Mouse (Mus musculus): ENCODE results near the gene Gm21680. TPM values are rescaled to one million over a fixed set of nuclear protein-coding genes. Genes with fewer than 3 reads are reported as not detected.
"Not testable (repeated sequence)": the region's sequence is repeated elsewhere in the genome, so short reads cannot be mapped to it uniquely, and the experiment has no call there.

Gene Gm21680
- total RNA-seq (2021): not detected
- long read RNA-seq: 0 reads

DNA sequence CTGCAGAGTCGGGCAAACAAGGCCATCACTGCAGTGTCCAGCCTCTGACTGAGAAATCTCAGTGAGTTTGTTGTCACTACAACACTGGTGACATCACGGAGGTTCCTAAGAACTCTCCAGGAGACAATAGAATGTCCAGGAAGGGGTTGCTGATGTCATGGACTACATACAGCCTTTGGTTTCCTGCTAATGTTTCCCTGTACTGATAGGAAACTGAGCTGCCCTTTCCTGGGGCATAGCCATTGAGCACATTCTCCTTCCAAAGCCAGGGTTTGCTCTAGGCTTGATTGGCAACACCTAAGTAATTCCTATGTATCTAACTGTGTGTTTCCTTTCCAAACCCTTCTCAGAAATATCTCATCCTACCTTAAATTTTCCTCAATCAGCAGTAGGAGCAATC is at the start of gene Gm21680:
Gm21680 (minus strand) TSS at position 101 of the 400 bp plus-strand sequence.
- not testable (repeated sequence) for DNase-seq (ENCODE audit: low spot score in 2 of 2)

DNA sequence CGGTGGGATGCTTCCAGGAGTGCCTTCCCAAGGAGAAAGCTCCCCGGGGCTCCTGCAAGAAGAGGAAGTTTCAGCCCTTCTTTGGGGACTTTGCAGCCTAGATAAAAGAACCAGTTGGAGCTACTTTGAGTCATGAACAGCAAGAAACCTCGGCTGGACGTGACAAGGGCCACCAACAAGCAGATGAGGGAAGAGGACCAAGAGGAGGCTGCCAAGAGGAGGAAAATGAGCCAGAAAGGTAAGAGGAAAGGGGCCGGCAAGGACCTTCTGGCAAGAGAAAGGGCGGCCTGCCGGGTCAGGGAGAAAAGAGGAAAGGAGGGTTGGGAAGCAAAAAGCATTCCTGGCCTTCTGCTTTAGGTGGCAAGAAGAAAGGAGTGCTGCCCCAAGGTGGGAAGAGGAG is 35.2 kb upstream of the Gm21680 start:
- not testable (repeated sequence) for DNase-seq (ENCODE audit: low spot score in 2 of 2)

DNA sequence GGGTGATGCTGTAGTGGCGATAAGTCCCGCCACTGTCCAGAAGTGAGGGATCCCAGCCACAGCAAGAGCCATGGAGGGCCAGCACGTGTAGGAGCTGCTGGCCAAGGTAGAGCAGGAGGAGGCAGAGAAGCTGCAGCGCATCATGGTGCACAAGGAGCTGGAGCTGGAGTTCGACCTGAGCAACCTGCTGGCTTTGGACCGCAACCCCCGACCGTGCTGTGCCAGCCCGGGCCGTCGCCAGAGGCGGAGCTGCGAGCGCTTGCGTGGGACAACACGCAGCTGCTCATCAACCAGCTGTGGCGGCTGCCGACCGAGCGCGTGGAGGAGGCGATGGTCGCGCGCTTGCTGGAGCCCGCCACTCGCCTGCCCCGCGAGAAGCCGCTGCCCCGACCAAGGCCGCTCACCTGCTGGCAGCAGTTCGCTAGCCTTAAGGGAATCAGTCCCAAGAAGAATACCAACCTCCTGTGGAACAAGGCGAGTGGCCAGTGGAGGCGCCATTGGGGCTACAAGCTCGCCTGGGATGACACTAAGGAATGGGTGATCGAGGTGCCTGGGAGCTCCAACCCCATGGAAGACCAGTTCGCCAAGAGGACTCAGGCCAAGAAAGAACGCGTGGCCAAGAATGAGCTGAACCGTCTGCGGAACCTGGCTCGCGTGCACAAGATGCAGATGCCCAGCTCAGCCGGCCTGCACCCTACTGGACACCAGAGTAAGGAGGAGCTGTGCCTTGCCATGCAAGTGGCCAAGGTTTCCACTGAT is 34.7 kb upstream of the Gm21680 start:
- DNase-seq (ENCODE audit: low spot score in 2 of 2): peak in 1 of 2 experiments; percentile 16

DNA sequence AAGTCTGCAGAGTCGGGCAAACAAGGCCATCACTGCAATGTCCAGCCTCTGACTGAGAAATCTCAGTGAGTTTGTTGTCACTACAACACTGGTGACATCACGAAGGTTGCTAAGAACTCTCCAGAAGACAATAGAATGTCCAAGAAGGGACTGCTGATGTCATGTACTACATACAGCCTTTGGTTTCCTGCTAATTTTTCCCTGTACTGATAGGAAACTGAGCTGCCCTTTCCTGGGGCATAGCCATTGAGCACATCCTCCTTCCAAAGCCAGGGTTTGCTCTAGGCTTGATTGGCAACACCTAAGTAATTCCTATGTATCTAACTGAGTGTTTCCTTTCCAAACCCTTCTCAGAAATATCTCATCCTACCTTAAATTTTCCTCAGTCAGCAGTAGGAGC is 32.2 kb upstream of the Gm21680 start, which contains the start of gene Gm1979:
Gm1979 (minus strand) TSS at position 101 of the 400 bp plus-strand sequence.
- not testable (repeated sequence) for DNase-seq (ENCODE audit: low spot score in 2 of 2)

DNA sequence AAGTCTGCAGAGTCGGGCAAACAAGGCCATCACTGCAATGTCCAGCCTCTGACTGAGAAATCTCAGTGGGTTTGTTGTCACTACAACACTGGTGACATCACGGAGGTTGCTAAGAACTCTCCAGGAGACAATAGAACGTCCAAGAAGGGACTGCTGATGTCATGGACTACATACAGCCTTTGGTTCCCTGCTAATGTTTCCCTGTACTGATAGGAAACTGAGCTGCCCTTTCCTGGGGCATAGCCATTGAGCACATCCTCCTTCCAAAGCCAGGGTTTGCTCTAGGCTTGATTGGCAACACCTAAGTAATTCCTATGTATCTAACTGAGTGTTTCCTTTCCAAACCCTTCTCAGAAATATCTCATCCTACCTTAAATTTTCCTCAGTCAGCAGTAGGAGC is 16.1 kb upstream of the Gm21680 start, which contains the start of gene Gm21698:
Gm21698 (minus strand) TSS at position 101 of the 400 bp plus-strand sequence.
- not testable (repeated sequence) for DNase-seq (ENCODE audit: low spot score in 2 of 2)

DNA sequence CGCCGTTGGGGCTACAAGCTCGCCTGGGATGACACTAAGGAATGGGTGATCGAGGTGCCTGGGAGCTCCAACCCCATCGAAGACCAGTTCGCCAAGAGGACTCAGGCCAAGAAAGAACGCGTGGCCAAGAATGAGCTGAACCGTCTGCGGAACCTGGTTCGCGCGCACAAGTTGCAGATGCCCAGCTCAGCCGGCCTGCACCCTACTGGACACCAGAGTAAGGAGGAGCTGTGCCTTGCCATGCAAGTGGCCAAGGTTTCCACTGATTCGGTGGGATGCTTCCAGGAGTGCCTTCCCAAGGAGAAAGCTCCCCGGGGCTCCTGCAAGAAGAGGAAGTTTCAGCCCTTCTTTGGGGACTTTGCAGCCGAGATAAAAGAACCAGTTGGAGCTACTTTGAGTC is 15.4 kb downstream of the Gm21680 start:
- not testable (repeated sequence) for DNase-seq (ENCODE audit: low spot score in 2 of 2)

DNA sequence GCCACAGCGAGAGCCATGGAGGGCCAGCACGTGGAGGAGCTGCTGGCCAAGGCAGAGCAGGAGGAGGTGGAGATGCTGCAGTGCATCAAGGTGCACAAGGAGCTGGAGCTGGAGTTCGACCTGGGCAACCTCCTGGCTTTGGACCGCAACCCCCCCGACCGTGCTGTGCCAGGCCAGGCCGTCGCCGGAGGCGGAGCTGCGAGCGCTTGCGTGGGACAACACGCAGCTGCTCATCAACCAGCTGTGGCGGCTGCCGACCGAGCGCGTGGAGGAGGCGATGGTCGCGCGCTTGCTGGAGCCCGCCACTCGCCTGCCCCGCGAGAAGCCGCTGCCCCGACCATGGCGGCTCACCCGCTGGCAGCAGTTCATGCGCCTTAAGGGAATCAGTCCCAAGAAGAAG is 15.9 kb downstream of the Gm21680 start:
- not testable (repeated sequence) for DNase-seq (ENCODE audit: low spot score in 2 of 2)

DNA sequence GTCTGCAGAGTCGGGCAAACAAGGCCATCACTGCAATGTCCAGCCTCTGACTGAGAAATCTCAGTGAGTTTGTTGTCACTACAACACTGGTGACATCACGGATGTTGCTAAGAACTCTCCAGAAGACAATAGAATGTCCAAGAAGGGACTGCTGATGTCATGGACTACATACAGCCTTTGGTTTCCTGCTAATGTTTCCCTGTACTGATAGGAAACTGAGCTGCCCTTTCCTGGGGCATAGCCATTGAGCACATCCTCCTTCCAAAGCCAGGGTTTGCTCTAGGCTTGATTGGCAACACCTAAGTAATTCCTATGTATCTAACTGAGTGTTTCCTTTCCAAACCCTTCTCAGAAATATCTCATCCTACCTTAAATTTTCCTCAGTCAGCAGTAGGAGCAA is 18.1 kb downstream of the Gm21680 start, which contains the start of gene Gm21671:
Gm21671 (minus strand) TSS at position 101 of the 400 bp plus-strand sequence.
- not testable (repeated sequence) for DNase-seq (ENCODE audit: low spot score in 2 of 2)

DNA sequence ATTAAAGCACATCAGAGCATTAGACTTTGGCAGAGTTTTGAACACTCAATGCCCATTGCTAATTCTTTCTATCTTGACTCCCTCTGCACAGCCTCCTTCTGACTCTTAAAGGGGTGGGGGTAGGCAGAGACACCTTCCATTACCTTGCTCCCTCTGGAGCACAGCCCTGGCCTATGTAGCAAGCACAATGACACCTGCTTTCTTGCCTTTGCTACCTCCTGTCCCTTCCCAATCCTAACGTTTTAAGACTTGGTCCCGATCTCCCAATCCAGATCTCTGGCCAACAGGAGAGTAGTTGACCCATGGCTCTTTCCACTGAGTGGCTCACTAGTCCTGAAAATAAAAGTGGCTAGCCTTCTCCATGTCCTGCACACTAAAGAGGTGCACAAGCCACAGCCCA is 27.1 kb downstream of the Gm21680 start:
- DNase-seq (ENCODE audit: low spot score in 2 of 2): not testable (repeated sequence)

DNA sequence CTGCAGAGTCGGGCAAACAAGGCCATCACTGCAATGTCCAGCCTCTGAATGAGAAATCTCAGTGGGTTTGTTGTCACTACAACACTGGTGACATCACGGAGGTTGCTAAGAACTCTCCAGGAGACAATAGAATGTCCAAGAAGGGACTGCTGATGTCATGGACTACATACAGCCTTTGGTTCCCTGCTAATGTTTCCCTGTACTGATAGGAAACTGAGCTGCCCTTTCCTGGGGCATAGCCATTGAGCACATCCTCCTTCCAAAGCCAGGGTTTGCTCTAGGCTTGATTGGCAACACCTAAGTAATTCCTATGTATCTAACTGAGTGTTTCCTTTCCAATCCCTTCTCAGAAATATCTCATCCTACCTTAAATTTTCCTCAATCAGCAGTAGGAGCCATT is 30.2 kb downstream of the Gm21680 start, which contains the start of gene Gm21663:
Gm21663 (minus strand) TSS at position 101 of the 400 bp plus-strand sequence.
- DNase-seq (ENCODE audit: low spot score in 2 of 2): not testable (repeated sequence)

Other genes starting within 250 kb of the Gm21680 start
- gene Actr3b, start 212.7 kb downstream of the Gm21680 start, total RNA-seq (2021): 100 to 1,000 TPM; 134 to 146 TPM
- not detected for gene Gm21663, start 30.3 kb downstream of the Gm21680 start, total RNA-seq (2021)
- not detected for gene Gm21671, start 18.2 kb downstream of the Gm21680 start, total RNA-seq (2021)
- not detected for gene Gm21698, start 16.0 kb upstream of the Gm21680 start, total RNA-seq (2021)
- under 1 TPM in 1 of 2 experiments, not detected in 1; 0.22 TPM for gene Gm1979, start 32.1 kb upstream of the Gm21680 start, total RNA-seq (2021)
- not detected for gene Gm5862, start 50.3 kb upstream of the Gm21680 start, total RNA-seq (2021)
- not detected for gene Speer4a, start 66.9 kb upstream of the Gm21680 start, total RNA-seq (2021)
- gene Gm7347, start 85.9 kb upstream of the Gm21680 start, total RNA-seq (2021): not detected
- not detected for gene Gm10471, start 116.6 kb upstream of the Gm21680 start, total RNA-seq (2021)
- gene 5031410I06Rik, start 132.7 kb upstream of the Gm21680 start, total RNA-seq (2021): not detected
- not detected for gene Gm10220, start 148.8 kb upstream of the Gm21680 start, total RNA-seq (2021)

Measured in layer of hippocampus, adult 18-20 months (tissue).